Mouse (Mus musculus): ENCODE data around the gene Tbc1d7. TPM values are rescaled to one million over a fixed set of nuclear protein-coding genes. Genes with fewer than 3 reads are reported as not detected.

Gene Tbc1d7
- polyA plus RNA-seq (2015; fragmentation: Nextera tagmentation; extraction: Ambion mirVana): 57.3 and 58.0 TPM in 2 replicates

- Histone ChIP-seq H3K9ac (replicated peaks; ENCODE audit: low read length) (peak within 1 kb of the TSS; percentile 90), H3K4me2 (replicated peaks; ENCODE audit: low read depth, low read length) (peak within 1 kb of the TSS; percentile 85), H3K27ac (ENCODE audit: low read length) (peak within 1 kb of the TSS; percentile 81), H3K36me3 (ENCODE audit: insufficient read depth, low read length) (peaks cover 7% of the 10 kb centered on the region; the same call in 1 of the 2 replicates), H3K9me3 (ENCODE audit: low read length) (no peaks in the 10 kb centered on the region), H3K27me3 (ENCODE audit: insufficient read depth, low read length) (no peaks in the 10 kb centered on the region), H3K4me1 (ENCODE audit: insufficient read depth, low read length) (peaks cover 6% of the 10 kb centered on the region), H3K4me3 (ENCODE audit: low read length) (peak within 1 kb of the TSS; percentile 75)
- ATAC-seq (ENCODE audit: low FRiP score, low TSS enrichment): peak; percentile 96
- under 1% methylated on average over 48 of the region's 48 CpGs for WGBS
These were observed at the start of gene Tbc1d7 for GRCm38 (mm10) chr13:43171020-43171710. Gene Tbc1d7, minus strand, starts transcription at chr13:43171501.

- Histone ChIP-seq H3K4me1 (ENCODE audit: insufficient read depth, low read length) (peaks cover 8% of the 10 kb centered on the region; the same call in 1 of the 2 replicates), H3K9me3 (ENCODE audit: low read length) (no peaks in the 10 kb centered on the region), H3K4me2 (replicated peaks; ENCODE audit: low read depth, low read length) (no peak overlapping the region), H3K27ac (ENCODE audit: low read length) (no peak overlapping the region), H3K4me3 (ENCODE audit: low read length) (no peak overlapping the region), H3K27me3 (ENCODE audit: insufficient read depth, low read length) (no peaks in the 10 kb centered on the region), H3K9ac (replicated peaks; ENCODE audit: low read length) (no peak overlapping the region), H3K36me3 (ENCODE audit: insufficient read depth, low read length) (no peaks in the 10 kb centered on the region)
- 84% methylated on average over 1 of the region's 1 CpGs for WGBS
- ATAC-seq (ENCODE audit: low FRiP score, low TSS enrichment): no peak
These were observed 49.3 kb upstream of the Tbc1d7 start for GRCm38 (mm10) chr13:43220635-43221034.

GRCm38 (mm10) chr13:43218764-43219163, 47.5 kb upstream of the Tbc1d7 start:
- no peak for ATAC-seq (ENCODE audit: low FRiP score, low TSS enrichment)
- H3K4me2 ChIP-seq (replicated peaks; ENCODE audit: low read depth, low read length): no peak overlapping the region
- 37% methylated on average over 4 of the region's 4 CpGs for WGBS
- no peaks in the 10 kb centered on the region for H3K9me3 ChIP-seq (ENCODE audit: low read length)
- peaks cover 18% of the 10 kb centered on the region; the same call in 1 of the 2 replicates for H3K4me1 ChIP-seq (ENCODE audit: insufficient read depth, low read length)
- no peak overlapping the region for H3K27ac ChIP-seq (ENCODE audit: low read length)
- H3K9ac ChIP-seq (replicated peaks; ENCODE audit: low read length): no peak overlapping the region
- H3K36me3 ChIP-seq (ENCODE audit: insufficient read depth, low read length): no peaks in the 10 kb centered on the region
- no peaks in the 10 kb centered on the region for H3K27me3 ChIP-seq (ENCODE audit: insufficient read depth, low read length)
- no peak overlapping the region for H3K4me3 ChIP-seq (ENCODE audit: low read length)

- Histone ChIP-seq H3K27ac (ENCODE audit: low read length) (no peak overlapping the region), H3K9ac (replicated peaks; ENCODE audit: low read length) (no peak overlapping the region), H3K9me3 (ENCODE audit: low read length) (no peaks in the 10 kb centered on the region), H3K36me3 (ENCODE audit: insufficient read depth, low read length) (no peaks in the 10 kb centered on the region), H3K4me2 (replicated peaks; ENCODE audit: low read depth, low read length) (no peak overlapping the region), H3K27me3 (ENCODE audit: insufficient read depth, low read length) (no peaks in the 10 kb centered on the region), H3K4me1 (ENCODE audit: insufficient read depth, low read length) (peaks cover 18% of the 10 kb centered on the region; the same call in 1 of the 2 replicates), H3K4me3 (ENCODE audit: low read length) (no peak overlapping the region)
- ATAC-seq (ENCODE audit: low FRiP score, low TSS enrichment): no peak
- WGBS: 66% methylated on average over 4 of the region's 4 CpGs
These were observed 47.0 kb upstream of the Tbc1d7 start for GRCm38 (mm10) chr13:43218284-43218683.

GRCm38 (mm10) chr13:43217686-43218085, 46.4 kb upstream of the Tbc1d7 start:
- Histone ChIP-seq H3K9ac (replicated peaks; ENCODE audit: low read length) (no peak overlapping the region), H3K27ac (ENCODE audit: low read length) (peak overlapping the region; percentile 57; the same call in 1 of the 2 replicates), H3K4me1 (ENCODE audit: insufficient read depth, low read length) (peaks cover 18% of the 10 kb centered on the region; the same call in 1 of the 2 replicates), H3K4me3 (ENCODE audit: low read length) (no peak overlapping the region), H3K36me3 (ENCODE audit: insufficient read depth, low read length) (no peaks in the 10 kb centered on the region), H3K4me2 (replicated peaks; ENCODE audit: low read depth, low read length) (no peak overlapping the region), H3K27me3 (ENCODE audit: insufficient read depth, low read length) (no peaks in the 10 kb centered on the region), H3K9me3 (ENCODE audit: low read length) (no peaks in the 10 kb centered on the region)
- WGBS: 78% methylated on average over 4 of the region's 4 CpGs
- ATAC-seq (ENCODE audit: low FRiP score, low TSS enrichment): no peak

- no peaks in the 10 kb centered on the region for H3K27me3 ChIP-seq (ENCODE audit: insufficient read depth, low read length)
- ATAC-seq (ENCODE audit: low FRiP score, low TSS enrichment): no peak
- H3K27ac ChIP-seq (ENCODE audit: low read length): peak overlapping the region; percentile 57; the same call in 1 of the 2 replicates
- H3K9me3 ChIP-seq (ENCODE audit: low read length): no peaks in the 10 kb centered on the region
- peaks cover 21% of the 10 kb centered on the region; the same call in 1 of the 2 replicates for H3K4me1 ChIP-seq (ENCODE audit: insufficient read depth, low read length)
- no peak overlapping the region for H3K9ac ChIP-seq (replicated peaks; ENCODE audit: low read length)
- no peak overlapping the region for H3K4me2 ChIP-seq (replicated peaks; ENCODE audit: low read depth, low read length)
- no peaks in the 10 kb centered on the region for H3K36me3 ChIP-seq (ENCODE audit: insufficient read depth, low read length)
- no peak overlapping the region for H3K4me3 ChIP-seq (ENCODE audit: low read length)
- WGBS: 79% methylated on average over 8 of the region's 8 CpGs
These were observed 45.8 kb upstream of the Tbc1d7 start for GRCm38 (mm10) chr13:43217059-43217458.

DNA sequence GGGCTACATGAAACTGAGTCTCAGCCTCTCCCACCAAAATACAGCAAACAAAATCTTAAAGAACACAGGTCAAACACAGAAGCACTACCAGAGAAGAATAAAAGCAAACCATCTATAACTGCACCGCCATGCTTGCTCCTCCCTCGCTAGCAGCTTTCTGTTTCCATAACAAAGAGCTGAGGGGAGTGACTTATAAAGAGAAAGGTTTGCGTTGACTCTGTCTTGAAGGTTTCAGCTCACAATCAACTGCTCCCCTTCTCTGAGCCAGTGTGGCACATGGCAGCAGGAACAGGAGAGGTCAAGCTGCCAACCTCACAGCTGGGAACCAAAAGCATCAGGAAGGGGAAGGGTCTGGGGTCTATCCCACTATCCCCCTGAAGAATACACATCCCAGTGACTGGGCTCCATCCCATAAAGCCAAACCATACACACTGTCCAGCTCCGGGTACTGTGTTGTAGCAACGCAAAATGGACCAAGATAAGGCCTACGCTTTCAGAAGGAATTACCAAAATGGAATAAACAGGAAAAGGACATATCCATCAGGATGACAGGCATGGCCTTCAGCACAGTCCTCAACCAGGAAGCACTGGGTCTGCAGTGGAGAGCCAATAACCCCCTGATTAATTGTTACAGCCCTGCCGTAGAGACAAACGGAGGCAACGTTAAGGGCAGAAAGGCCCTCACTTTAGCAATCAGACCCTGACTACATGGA, 44.8 kb upstream of the Tbc1d7 start:
- Histone ChIP-seq H3K9me3 (ENCODE audit: low read length) (no peaks in the 10 kb centered on the region), H3K4me2 (replicated peaks; ENCODE audit: low read depth, low read length) (no peak overlapping the region), H3K9ac (replicated peaks; ENCODE audit: low read length) (no peak overlapping the region), H3K27ac (ENCODE audit: low read length) (peak overlapping the region; percentile 27; the same call in 1 of the 2 replicates), H3K27me3 (ENCODE audit: insufficient read depth, low read length) (no peaks in the 10 kb centered on the region), H3K4me1 (ENCODE audit: insufficient read depth, low read length) (peaks cover 21% of the 10 kb centered on the region; the same call in 1 of the 2 replicates), H3K4me3 (ENCODE audit: low read length) (no peak overlapping the region), H3K36me3 (ENCODE audit: insufficient read depth, low read length) (no peaks in the 10 kb centered on the region)
- WGBS: 74% methylated on average over 9 of the region's 9 CpGs
- ATAC-seq (ENCODE audit: low FRiP score, low TSS enrichment): peak; percentile 33; the same call in 1 of the 2 replicates

GRCm38 (mm10) chr13:43215144-43215993, 44.1 kb upstream of the Tbc1d7 start:
- ATAC-seq (ENCODE audit: low FRiP score, low TSS enrichment): no peak
- Histone ChIP-seq H3K36me3 (ENCODE audit: insufficient read depth, low read length) (no peaks in the 10 kb centered on the region), H3K27me3 (ENCODE audit: insufficient read depth, low read length) (no peaks in the 10 kb centered on the region), H3K9ac (replicated peaks; ENCODE audit: low read length) (no peak overlapping the region), H3K4me3 (ENCODE audit: low read length) (no peak overlapping the region), H3K4me1 (ENCODE audit: insufficient read depth, low read length) (peaks cover 21% of the 10 kb centered on the region; the same call in 1 of the 2 replicates), H3K27ac (ENCODE audit: low read length) (peak overlapping the region; percentile 27; the same call in 1 of the 2 replicates), H3K9me3 (ENCODE audit: low read length) (no peaks in the 10 kb centered on the region), H3K4me2 (replicated peaks; ENCODE audit: low read depth, low read length) (peak overlapping the region; percentile 47)
- WGBS: 23% methylated on average over 19 of the region's 19 CpGs

GRCm38 (mm10) chr13:43212338-43212737, 41.0 kb upstream of the Tbc1d7 start:
- WGBS: 48% methylated on average over 7 of the region's 7 CpGs
- peaks cover 21% of the 10 kb centered on the region for H3K4me1 ChIP-seq (ENCODE audit: insufficient read depth, low read length)
- no peaks in the 10 kb centered on the region for H3K9me3 ChIP-seq (ENCODE audit: low read length)

More at GRCm38 (mm10) chr13:43212338-43212737, 41.0 kb upstream of the Tbc1d7 start:
- Histone ChIP-seq H3K27me3 (ENCODE audit: insufficient read depth, low read length) (no peaks in the 10 kb centered on the region), H3K27ac (ENCODE audit: low read length) (no peak overlapping the region), H3K4me3 (ENCODE audit: low read length) (no peak overlapping the region), H3K9ac (replicated peaks; ENCODE audit: low read length) (no peak overlapping the region), H3K36me3 (ENCODE audit: insufficient read depth, low read length) (no peaks in the 10 kb centered on the region), H3K4me2 (replicated peaks; ENCODE audit: low read depth, low read length) (no peak overlapping the region)
- no peak for ATAC-seq (ENCODE audit: low FRiP score, low TSS enrichment)
